Mouse (Mus musculus): ENCODE results near the gene Dyrk1a.

Dyrk1a gene

GRCm38 (mm10) chr16:94569229-94570176, at the start of gene Dyrk1a:
TSS of gene Dyrk1a (plus strand) at chr16:94570010.
- DNase-seq: peak; percentile 99

GRCm38 (mm10) chr16:94523594-94524377, 46.0 kb upstream of the Dyrk1a start:
- no peak for DNase-seq

GRCm38 (mm10) chr16:94524691-94525090, 45.1 kb upstream of the Dyrk1a start:
- DNase-seq: no peak

GRCm38 (mm10) chr16:94525955-94526343, 43.9 kb upstream of the Dyrk1a start:
- DNase-seq: no peak

- DNase-seq: peak; percentile 97 to 98
Measured at GRCm38 (mm10) chr16:94526344-94527151, 43.3 kb upstream of the Dyrk1a start, which contains the start of gene Vps26c. TSS of gene Vps26c (minus strand) at chr16:94526830.

- no peak for DNase-seq
Measured at GRCm38 (mm10) chr16:94527152-94527534, 42.7 kb upstream of the Dyrk1a start.

GRCm38 (mm10) chr16:94527546-94527945, 42.3 kb upstream of the Dyrk1a start:
- no peak for DNase-seq

- no peak for DNase-seq
Measured at GRCm38 (mm10) chr16:94531268-94531667, 38.5 kb upstream of the Dyrk1a start.

- no peak for DNase-seq
Measured at GRCm38 (mm10) chr16:94533679-94534078, 36.1 kb upstream of the Dyrk1a start.

GRCm38 (mm10) chr16:94535716-94536115, 34.1 kb upstream of the Dyrk1a start:
- no peak for DNase-seq

- DNase-seq: no peak
Measured at GRCm38 (mm10) chr16:94536417-94537158, 33.2 kb upstream of the Dyrk1a start.

- DNase-seq: no peak
Measured at GRCm38 (mm10) chr16:94537159-94537527, 32.7 kb upstream of the Dyrk1a start.

GRCm38 (mm10) chr16:94540140-94540539, 29.7 kb upstream of the Dyrk1a start:
- no peak for DNase-seq

- no peak for DNase-seq
Measured at GRCm38 (mm10) chr16:94542898-94543297, 26.9 kb upstream of the Dyrk1a start.

- DNase-seq: no peak
Measured at GRCm38 (mm10) chr16:94544540-94545105, 25.2 kb upstream of the Dyrk1a start.

GRCm38 (mm10) chr16:94545781-94546562, 23.8 kb upstream of the Dyrk1a start:
- no peak for DNase-seq

- no peak for DNase-seq
Measured at GRCm38 (mm10) chr16:94549813-94550212, 20.0 kb upstream of the Dyrk1a start.

- no peak for DNase-seq
Measured at GRCm38 (mm10) chr16:94551934-94552333, 17.9 kb upstream of the Dyrk1a start.

GRCm38 (mm10) chr16:94555346-94555745, 14.5 kb upstream of the Dyrk1a start:
- no peak for DNase-seq

- DNase-seq: no peak
Measured at GRCm38 (mm10) chr16:94556228-94556627, 13.6 kb upstream of the Dyrk1a start.

GRCm38 (mm10) chr16:94559282-94559681, 10.5 kb upstream of the Dyrk1a start:
- DNase-seq: no peak
